Mouse (Mus musculus) adrenal gland, postnatal 4 days (tissue): ENCODE measurements around the gene Entpd1. TPM values are rescaled to one million over a fixed set of nuclear protein-coding genes. Genes with fewer than 3 reads are reported as not detected.

Experiments
- DNase-seq, 2 experiments: peaks; one replicate each; pipeline ENCODE4 v3.0.0; 2021 to 2022; ENCODE audit warnings: low spot score in 2 of 2, mixed read lengths in 2 of 2
- total RNA-seq, 2 experiments: library from RNA; stranded (reverse); gene quantifications; 2 replicates each; pipeline ENCODE4 v1.2.3; 2021

The Entpd1 gene
- total RNA-seq, 2 experiments from 2014 or later: 34.7 to 37.2 TPM

- DNase-seq: no peak
Observed at GRCm38 (mm10) chr19:40661874-40662273, 49.7 kb downstream of the Entpd1 start.

GRCm38 (mm10) chr19:40662727-40663126, 50.6 kb downstream of the Entpd1 start:
- DNase-seq: no peak

- no peak for DNase-seq
Observed at GRCm38 (mm10) chr19:40665778-40666177, 53.6 kb downstream of the Entpd1 start.

GRCm38 (mm10) chr19:40667111-40667510, 54.9 kb downstream of the Entpd1 start:
- no peak for DNase-seq

- DNase-seq: no peak
Observed at GRCm38 (mm10) chr19:40675329-40675728, 63.2 kb downstream of the Entpd1 start.

- DNase-seq: no peak
Observed at GRCm38 (mm10) chr19:40678087-40678486, 65.9 kb downstream of the Entpd1 start.

- DNase-seq: no peak
Observed at GRCm38 (mm10) chr19:40678532-40679307, 66.6 kb downstream of the Entpd1 start.

GRCm38 (mm10) chr19:40679632-40680031, 67.5 kb downstream of the Entpd1 start:
- DNase-seq: no peak

GRCm38 (mm10) chr19:40684124-40684523, 72.0 kb downstream of the Entpd1 start:
- no peak for DNase-seq

GRCm38 (mm10) chr19:40684566-40684965, 72.4 kb downstream of the Entpd1 start:
- no peak for DNase-seq

- no peak for DNase-seq
Observed at GRCm38 (mm10) chr19:40687291-40687927, 75.2 kb downstream of the Entpd1 start.

GRCm38 (mm10) chr19:40693201-40693600, 81.0 kb downstream of the Entpd1 start:
- no peak for DNase-seq

GRCm38 (mm10) chr19:40696116-40696515, 84.0 kb downstream of the Entpd1 start:
- no peak for DNase-seq

GRCm38 (mm10) chr19:40698103-40698853, 86.1 kb downstream of the Entpd1 start:
- no peak for DNase-seq

- no peak for DNase-seq
Observed at GRCm38 (mm10) chr19:40699816-40700215, 87.7 kb downstream of the Entpd1 start.

- no peak for DNase-seq
Observed at GRCm38 (mm10) chr19:40702406-40702805, 90.2 kb downstream of the Entpd1 start.

- no peak for DNase-seq
Observed at GRCm38 (mm10) chr19:40712889-40713628, 100.9 kb downstream of the Entpd1 start.

- DNase-seq: no peak
Observed at GRCm38 (mm10) chr19:40714700-40715099, 102.5 kb downstream of the Entpd1 start.

- DNase-seq: no peak
Observed at GRCm38 (mm10) chr19:40716981-40717380, 104.8 kb downstream of the Entpd1 start.

GRCm38 (mm10) chr19:40719439-40720105, 107.4 kb downstream of the Entpd1 start:
- no peak for DNase-seq

GRCm38 (mm10) chr19:40720381-40720780, 108.2 kb downstream of the Entpd1 start:
- DNase-seq: no peak
